In the genomic region with DNA sequence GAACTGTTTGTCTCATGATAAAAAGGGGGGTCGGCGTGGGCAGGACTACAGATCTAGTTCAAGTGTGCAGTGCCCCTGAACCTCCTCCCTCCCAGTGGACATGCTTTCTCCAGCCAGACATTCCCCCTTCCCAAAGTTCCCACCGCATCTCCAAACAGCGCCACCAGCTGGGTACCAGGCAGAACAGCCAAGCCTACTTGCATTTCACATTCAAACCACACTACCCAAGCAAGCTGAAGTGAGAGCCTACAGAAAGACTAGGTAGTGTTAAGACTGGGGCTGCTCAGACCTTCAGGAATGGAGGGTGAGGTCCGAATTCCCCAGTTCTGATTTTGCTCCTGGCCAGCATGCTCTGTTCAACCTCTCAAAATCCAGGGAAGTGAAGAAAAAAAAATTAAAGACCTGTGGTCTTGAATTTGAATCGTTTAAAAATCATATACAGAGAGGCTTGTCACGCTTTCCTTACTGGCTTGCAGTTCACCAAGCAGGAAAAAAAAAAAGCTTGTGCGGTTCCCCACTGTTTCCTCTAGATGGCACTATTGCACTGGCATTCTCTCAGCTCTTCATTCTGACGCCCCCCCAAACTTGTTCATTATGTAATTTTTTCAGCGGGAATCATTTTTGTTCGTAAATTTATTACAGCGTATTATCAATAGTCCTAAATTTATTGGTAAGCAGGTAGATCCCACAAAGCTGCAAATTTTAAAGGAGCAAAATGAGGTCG, we compare ENCODE assay signal across 8 mouse cellular contexts.
A peak's percentile ranks its signal among the peaks of the same experiment; 100 is the strongest.
DNase-seq lines count a peak whose midpoint lies in the region; ATAC-seq and TF ChIP-seq lines count a peak whose summit lies in the region.

No protein-coding gene starts in this region.

- no peak overlapping the region for H3K27ac ChIP-seq in heart, embryonic 13.5 days (replicated peaks)
- H3K27ac ChIP-seq in midbrain, postnatal 0 days (ENCODE audit: low read depth, low read length): no peak overlapping the region

- H3K36me3 ChIP-seq in E14TG2a.4 (ENCODE audit: insufficient read depth, low read length): no peaks in the 10 kb centered on the region
- no peaks in the 10 kb centered on the region for H3K36me3 ChIP-seq in heart, embryonic 13.5 days
- no peaks in the 10 kb centered on the region for H3K36me3 ChIP-seq in midbrain, postnatal 0 days (ENCODE audit: insufficient read depth, low read length)

- TF ChIP-seq CTCF in E14TG2a.4 (conservative IDR thresholded peaks at IDR 0.05; ENCODE audit: low read length): peak; percentile 73
- peak; percentile 83 for TF ChIP-seq CTCF in midbrain, postnatal 0 days (IDR thresholded peaks at IDR 0.05)

- H3K27me3 ChIP-seq in E14TG2a.4 (ENCODE audit: insufficient read depth, low read length): peaks cover 6% of the 10 kb centered on the region; the same call in 1 of the 2 replicates
- H3K27me3 ChIP-seq in heart, embryonic 13.5 days (replicated peaks): peaks cover 8% of the 10 kb centered on the region
- no peaks in the 10 kb centered on the region for H3K27me3 ChIP-seq in midbrain, postnatal 0 days (ENCODE audit: insufficient read depth, low read length)

- WGBS in heart, embryonic 13.5 days: 21% methylated on average over 13 of the region's 13 CpGs
- 23% methylated on average over 13 of the region's 13 CpGs for WGBS in midbrain, postnatal 0 days

- peaks cover 5% of the 10 kb centered on the region for H3K4me1 ChIP-seq in E14TG2a.4 (replicated peaks; ENCODE audit: low read depth, low read length)
- H3K4me1 ChIP-seq in heart, embryonic 13.5 days: peaks cover 42% of the 10 kb centered on the region
- H3K4me1 ChIP-seq in midbrain, postnatal 0 days (ENCODE audit: insufficient read depth, low read length): peaks cover 7% of the 10 kb centered on the region; the same call in 1 of the 2 replicates

- DNase-seq in CD4-positive, CD25-positive, alpha-beta regulatory T cell, adult 2 months (ENCODE audit: low read depth, low spot score): peak; percentile 35
- peak; percentile 23 to 48 for DNase-seq in cerebellum, postnatal 25 days
- DNase-seq in layer of hippocampus, postnatal 14 days (ENCODE audit: low spot score in 2 of 2): peak; percentile 31 to 73
- DNase-seq in midbrain, postnatal 0 days (ENCODE audit: low spot score): peak; percentile 86

- no peak overlapping the region for H3K4me3 ChIP-seq in E14TG2a.4 (replicated peaks; ENCODE audit: low read length)
- no peak overlapping the region for H3K4me3 ChIP-seq in heart, embryonic 13.5 days
- peak overlapping the region; percentile 27; the same call in 1 of the 2 replicates for H3K4me3 ChIP-seq in midbrain, postnatal 0 days (ENCODE audit: low read depth, low read length)

- ATAC-seq in CD4-positive, CD25-positive, alpha-beta regulatory T cell, adult 4 months: no peak
- ATAC-seq in heart, embryonic 13.5 days (ENCODE audit: extremely low read depth, insufficient number of reproducible peaks, low FRiP score, low TSS enrichment): no peak
- peak; percentile 36; the same call in 1 of the 2 replicates for ATAC-seq in midbrain, postnatal 0 days (ENCODE audit: low FRiP score)
- no peak for ATAC-seq in erythroblast, adult 5-6 weeks (replicated peaks; ENCODE audit: low FRiP score, poor library complexity, severe bottlenecking)

- peaks cover 14% of the 10 kb centered on the region for H3K9me3 ChIP-seq in E14TG2a.4 (ENCODE audit: low read length)
- no peaks in the 10 kb centered on the region for H3K9me3 ChIP-seq in heart, embryonic 13.5 days
- H3K9me3 ChIP-seq in midbrain, postnatal 0 days (ENCODE audit: low read length): no peaks in the 10 kb centered on the region

- H3K4me2 ChIP-seq in heart, embryonic 13.5 days: peak overlapping the region; percentile 56
- peak overlapping the region; percentile 46 for H3K4me2 ChIP-seq in midbrain, postnatal 0 days (ENCODE audit: low read depth, low read length, poor library complexity, severe bottlenecking)

- peak overlapping the region; percentile 62 for H3K9ac ChIP-seq in heart, embryonic 13.5 days
- H3K9ac ChIP-seq in midbrain, postnatal 0 days (replicated peaks; ENCODE audit: low read length, poor library complexity, severe bottlenecking): peak overlapping the region; percentile 42; the same call in 1 of the 2 replicates

Comparison
In these comparisons a context has a peak if more than half of its experiments do, and no peak if none do; other contexts are left out.
1. DNase-seq: peak in every context shown above with its lines; median percentile 86 in midbrain, postnatal 0 days; 52 in layer of hippocampus, postnatal 14 days; 36 in cerebellum, postnatal 25 days; 35 in CD4-positive, CD25-positive, alpha-beta regulatory T cell, adult 2 months.